Mouse (Mus musculus) lung, postnatal 0 days (tissue): ENCODE results near the gene Pabpc4.

Source experiments
- CTCF ChIP-seq: IDR thresholded peaks from 2 replicates; pipeline ENCODE4 v1.5.1; 2016; ENCODE audit warnings: antibody characterized with exemption, mild to moderate bottlenecking
- EP300 ChIP-seq: IDR thresholded peaks from 2 replicates; pipeline ENCODE4 v1.6.1; 2016; ENCODE audit warnings: antibody characterized with exemption, mild to moderate bottlenecking, control low read depth

GRCm38 (mm10) chr4:123342642-123343470 is 80.7 kb downstream of the Pabpc4 start, which contains the start of gene Bmp8a:
- TF ChIP-seq CTCF (no peak), EP300 (no peak)
